ENCODE assay signal across 10 mouse cellular contexts in genomic region chr19:33101093-33102007, GRCm38 (mm10).
DNase-seq lines count a peak whose midpoint lies in the region; ATAC-seq lines count a peak whose summit lies in the region.
"Had no signal": no experiment of that assay in that cellular context is flagged by ENCODE, and none has a peak within 500 bp of the region (broad histone marks: within the 10 kb centered on the region; RNA-seq: fewer than 3 reads in every experiment).

No protein-coding gene starts in this region.

- no peaks in the 10 kb centered on the region for H3K9me3 ChIP-seq in forebrain, embryonic 14.5 days (replicated peaks; ENCODE audit: control insufficient read depth, low read length)
- H3K9me3 ChIP-seq: neural tube, embryonic 12.5 days had no signal

- WGBS in forebrain, embryonic 14.5 days = 49% methylated on average over 13 of the region's 13 CpGs

- H3K4me3 ChIP-seq in forebrain, embryonic 14.5 days (ENCODE audit: low read depth, low read length) = no peak overlapping the region
- H3K4me3 ChIP-seq: neural tube, embryonic 12.5 days had no signal

- DNase-seq in adrenal gland, adult 2 months = peak; percentile 26
- no peak for DNase-seq in adrenal gland, postnatal 14 days
- peak; percentile 9 for DNase-seq in ovary, adult 18-20 months (ENCODE audit: low spot score)
- DNase-seq in ovary, postnatal 10 days (ENCODE audit: low spot score) = no peak
- peak; percentile 59 to 69 for DNase-seq in thymus, postnatal 36 days
- no peak for DNase-seq in forebrain, embryonic 14.5 days (ENCODE audit: low spot score)
- no peak for DNase-seq in gastrocnemius, postnatal 25 days
- DNase-seq: cerebellum, postnatal 25 days had no signal

- H3K36me3 ChIP-seq in forebrain, embryonic 14.5 days (ENCODE audit: control insufficient read depth, insufficient read depth, low read length) = no peaks in the 10 kb centered on the region
- H3K36me3 ChIP-seq: neural tube, embryonic 12.5 days had no signal

- no peak overlapping the region for H3K27ac ChIP-seq in forebrain, embryonic 14.5 days (ENCODE audit: low read depth, low read length)
- H3K27ac ChIP-seq: neural tube, embryonic 12.5 days had no signal

- no peaks in the 10 kb centered on the region for H3K27me3 ChIP-seq in forebrain, embryonic 14.5 days (replicated peaks; ENCODE audit: control insufficient read depth, insufficient read depth, low read length)
- H3K27me3 ChIP-seq: neural tube, embryonic 12.5 days had no signal

- no peak overlapping the region for H3K4me2 ChIP-seq in forebrain, embryonic 14.5 days (ENCODE audit: low read length)
- H3K4me2 ChIP-seq: neural tube, embryonic 12.5 days had no signal

- no peaks in the 10 kb centered on the region for H3K4me1 ChIP-seq in forebrain, embryonic 14.5 days (ENCODE audit: control insufficient read depth, insufficient read depth, low read length)

- no peak overlapping the region for H3K9ac ChIP-seq in forebrain, embryonic 14.5 days (ENCODE audit: low read length)
- H3K9ac ChIP-seq: neural tube, embryonic 12.5 days had no signal

- peak; percentile 95 for ATAC-seq in megakaryocyte progenitor cell, adult 5-6 weeks (replicated peaks; ENCODE audit: poor library complexity)
- ATAC-seq in forebrain, embryonic 14.5 days = no peak

Comparison
In these comparisons a context has a peak if more than half of its experiments do, and no peak if none do; other contexts are left out.
1. DNase-seq: peak in adrenal gland, adult 2 months (single experiment), ovary, adult 18-20 months (single experiment) and thymus, postnatal 36 days (2 of 2); none in adrenal gland, postnatal 14 days (single experiment), ovary, postnatal 10 days (single experiment), forebrain, embryonic 14.5 days (single experiment) and gastrocnemius, postnatal 25 days (single experiment).